ENCODE assay signal across 10 mouse cellular contexts in genomic region chr1:37401687-37402086, GRCm38 (mm10). TPM values are rescaled to one million over a fixed set of nuclear protein-coding genes. Genes with fewer than 3 reads are reported as not detected.
DNase-seq lines count a peak whose midpoint lies in the region; ATAC-seq and TF ChIP-seq lines count a peak whose summit lies in the region.
"Had no signal": no experiment of that assay in that cellular context is flagged by ENCODE, and none has a peak within 500 bp of the region (broad histone marks: within the 10 kb centered on the region; RNA-seq: fewer than 3 reads in every experiment).

No protein-coding gene starts in this region.

- no peaks in the 10 kb centered on the region for H3K9me3 ChIP-seq in intestine, embryonic 14.5 days (ENCODE audit: control insufficient read depth, low read length)
- no peaks in the 10 kb centered on the region for H3K9me3 ChIP-seq in intestine, embryonic 15.5 days
- H3K9me3 ChIP-seq in heart, embryonic 11.5 days (replicated peaks; ENCODE audit: control insufficient read depth, low read length), result no peaks in the 10 kb centered on the region
- H3K9me3 ChIP-seq in midbrain, embryonic 13.5 days, result no peaks in the 10 kb centered on the region
- H3K9me3 ChIP-seq: embryonic facial prominence, embryonic 15.5 days; midbrain, embryonic 12.5 days had no signal

- in situ Hi-C loops in Patski (cut with MboI; ENCODE audit: low pct_unique_long_range_greater_than_20kb), result loop anchor here (5.0 kb wide), 1 partner anchor 129 kb away; no protein-coding TSS in a partner anchor

- CTCF ChIA-PET in Patski (lab: Charles Lee), result interaction anchor here (0.7 to 1.8 kb wide), 5 partner anchors 9 to 129 kb away, joined by 3 to 5 read pairs (median 4); no protein-coding TSS in a partner anchor

- WGBS in intestine, embryonic 14.5 days, result 60% methylated on average over 4 of the region's 4 CpGs
- WGBS in intestine, embryonic 15.5 days, result 60% methylated on average over 4 of the region's 4 CpGs
- 53% methylated on average over 4 of the region's 4 CpGs for WGBS in heart, embryonic 11.5 days (ENCODE audit: insufficient replicate concordance)
- WGBS in midbrain, embryonic 13.5 days, result 63% methylated on average over 4 of the region's 4 CpGs

- no peaks in the 10 kb centered on the region for H3K27me3 ChIP-seq in intestine, embryonic 14.5 days (replicated peaks; ENCODE audit: control insufficient read depth, insufficient read depth, low read length)
- H3K27me3 ChIP-seq in intestine, embryonic 15.5 days (replicated peaks), result no peaks in the 10 kb centered on the region
- H3K27me3 ChIP-seq in Patski, result no peaks in the 10 kb centered on the region
- no peaks in the 10 kb centered on the region for H3K27me3 ChIP-seq in heart, embryonic 11.5 days (ENCODE audit: control insufficient read depth, insufficient read depth, low read length)
- no peaks in the 10 kb centered on the region for H3K27me3 ChIP-seq in midbrain, embryonic 13.5 days
- H3K27me3 ChIP-seq: embryonic facial prominence, embryonic 15.5 days; midbrain, embryonic 12.5 days had no signal

- no peak overlapping the region for H3K4me2 ChIP-seq in intestine, embryonic 14.5 days (ENCODE audit: low read length)
- H3K4me2 ChIP-seq in intestine, embryonic 15.5 days (replicated peaks), result no peak overlapping the region
- no peak overlapping the region for H3K4me2 ChIP-seq in heart, embryonic 11.5 days
- no peak overlapping the region for H3K4me2 ChIP-seq in midbrain, embryonic 13.5 days (replicated peaks)
- H3K4me2 ChIP-seq: embryonic facial prominence, embryonic 15.5 days; midbrain, embryonic 12.5 days had no signal

- peak; percentile 71 for DNase-seq in intestine, embryonic 14.5 days (ENCODE audit: low spot score)
- DNase-seq in Patski (ENCODE audit: low read depth, low spot score), result peak; percentile 15
- peak; percentile 84 for DNase-seq in cerebellum, adult 9-10 months
- peak; percentile 30 for DNase-seq in left cerebral cortex, adult 11 months (ENCODE audit: low spot score)
- DNase-seq in testis, postnatal 10 days (ENCODE audit: low spot score), result peak; percentile 74

- H3K4me3 ChIP-seq in intestine, embryonic 14.5 days (ENCODE audit: low read depth, low read length), result no peak overlapping the region
- no peak overlapping the region for H3K4me3 ChIP-seq in intestine, embryonic 15.5 days (replicated peaks)
- no peak overlapping the region for H3K4me3 ChIP-seq in heart, embryonic 11.5 days (ENCODE audit: low read depth, low read length)
- H3K4me3 ChIP-seq in midbrain, embryonic 13.5 days (replicated peaks), result no peak overlapping the region
- H3K4me3 ChIP-seq: embryonic facial prominence, embryonic 15.5 days; midbrain, embryonic 12.5 days had no signal

- TF ChIP-seq CTCF in Patski (IDR thresholded peaks at IDR 0.05), result peak; percentile 83

- peaks cover 14% of the 10 kb centered on the region for H3K4me1 ChIP-seq in intestine, embryonic 14.5 days (replicated peaks; ENCODE audit: control insufficient read depth, insufficient read depth, low read length)
- peaks cover 15% of the 10 kb centered on the region; the same call in 1 of the 2 replicates for H3K4me1 ChIP-seq in intestine, embryonic 15.5 days (replicated peaks)
- H3K4me1 ChIP-seq in heart, embryonic 11.5 days (ENCODE audit: control insufficient read depth, insufficient read depth, low read length), result peaks cover 23% of the 10 kb centered on the region
- H3K4me1 ChIP-seq in midbrain, embryonic 13.5 days (replicated peaks), result 0 out of 2 replicates have a peak, but pooled peaks cover 6% of the 10 kb centered on the region
- H3K4me1 ChIP-seq: embryonic facial prominence, embryonic 15.5 days had no signal

- no peak for ATAC-seq in intestine, embryonic 14.5 days (replicated peaks; ENCODE audit: low FRiP score, low TSS enrichment, low read depth)
- ATAC-seq in intestine, embryonic 15.5 days, result no peak
- ATAC-seq in Patski, result peak; percentile 76
- ATAC-seq in heart, embryonic 11.5 days (replicated peaks; ENCODE audit: insufficient number of reproducible peaks, low FRiP score, low TSS enrichment), result 0 out of 2 replicates have a peak, but pooled peaks have one; percentile 39
- 0 out of 2 replicates have a peak, but pooled peaks have one; percentile 55 for ATAC-seq in midbrain, embryonic 13.5 days

- H3K9ac ChIP-seq in intestine, embryonic 14.5 days (ENCODE audit: low read length), result no peak overlapping the region
- no peak overlapping the region for H3K9ac ChIP-seq in intestine, embryonic 15.5 days
- no peak overlapping the region for H3K9ac ChIP-seq in heart, embryonic 11.5 days (ENCODE audit: low read depth, low read length)
- no peak overlapping the region for H3K9ac ChIP-seq in midbrain, embryonic 13.5 days (replicated peaks)
- H3K9ac ChIP-seq: embryonic facial prominence, embryonic 15.5 days; midbrain, embryonic 12.5 days had no signal

- H3K27ac ChIP-seq in intestine, embryonic 14.5 days (ENCODE audit: low read depth), result no peak overlapping the region
- no peak overlapping the region for H3K27ac ChIP-seq in intestine, embryonic 15.5 days
- H3K27ac ChIP-seq in heart, embryonic 11.5 days (ENCODE audit: low read depth, low read length), result no peak overlapping the region
- no peak overlapping the region for H3K27ac ChIP-seq in midbrain, embryonic 13.5 days
- H3K27ac ChIP-seq: embryonic facial prominence, embryonic 15.5 days; midbrain, embryonic 12.5 days had no signal

- H3K36me3 ChIP-seq in intestine, embryonic 14.5 days (ENCODE audit: control insufficient read depth, insufficient read depth, low read length), result no peaks in the 10 kb centered on the region
- H3K36me3 ChIP-seq in intestine, embryonic 15.5 days, result no peaks in the 10 kb centered on the region
- H3K36me3 ChIP-seq in heart, embryonic 11.5 days (ENCODE audit: control insufficient read depth, insufficient read depth, low read length), result no peaks in the 10 kb centered on the region
- peaks cover 42% of the 10 kb centered on the region for H3K36me3 ChIP-seq in midbrain, embryonic 13.5 days

- POLR2A ChIA-PET in Patski (lab: Charles Lee), result no interaction called here

RNA-seq across cellular contexts. Expression of gene Coa5, which starts 28.2 kb away (rescaled TPM):
- polyA plus RNA-seq in intestine, embryonic 14.5 days (2014; fragmentation: Nextera tagmentation; extraction: Ambion mirVana), result 53.6 and 60.3 TPM in 2 replicates
- 54.5 and 56.8 TPM in 2 replicates for polyA plus RNA-seq in intestine, embryonic 15.5 days (2015; fragmentation: Nextera tagmentation; extraction: Ambion mirVana)
- polyA plus RNA-seq in Patski (2021), result 83.4 TPM
- 84.2 and 86.8 TPM in 2 replicates for polyA plus RNA-seq in heart, embryonic 11.5 days (2014; fragmentation: Nextera tagmentation; extraction: Ambion mirVana)
- 52.8 and 54.4 TPM in 2 replicates for polyA plus RNA-seq in midbrain, embryonic 13.5 days (2015; fragmentation: Nextera tagmentation; extraction: Ambion mirVana)

RNA-seq across cellular contexts. Expression of gene Unc50, which starts 28.3 kb away (rescaled TPM):
- 133 and 149 TPM in 2 replicates for polyA plus RNA-seq in intestine, embryonic 14.5 days (2014; fragmentation: Nextera tagmentation; extraction: Ambion mirVana)
- 129 and 134 TPM in 2 replicates for polyA plus RNA-seq in intestine, embryonic 15.5 days (2015; fragmentation: Nextera tagmentation; extraction: Ambion mirVana)
- 74.4 TPM for polyA plus RNA-seq in Patski (2021)
- polyA plus RNA-seq in heart, embryonic 11.5 days (2014; fragmentation: Nextera tagmentation; extraction: Ambion mirVana), result 82.5 and 88.1 TPM in 2 replicates
- 127 and 131 TPM in 2 replicates for polyA plus RNA-seq in midbrain, embryonic 13.5 days (2015; fragmentation: Nextera tagmentation; extraction: Ambion mirVana)

Comparison
In these comparisons a context has a peak if more than half of its experiments do, and no peak if none do; other contexts are left out.
1. ATAC-seq: peak in Patski (single experiment), heart, embryonic 11.5 days (single experiment) and midbrain, embryonic 13.5 days (single experiment); none in intestine, embryonic 14.5 days (single experiment) and intestine, embryonic 15.5 days (single experiment).
2. DNase-seq: peak in every context shown above with its lines; median percentile 84 in cerebellum, adult 9-10 months; 74 in testis, postnatal 10 days; 71 in intestine, embryonic 14.5 days; 30 in left cerebral cortex, adult 11 months; 15 in Patski.